Mouse (Mus musculus) bone marrow, adult 2 months (tissue): ENCODE measurements around the gene Prr15l.

Experiments
- CTCF ChIP-seq: fragments of 200-500 bp; IDR thresholded peaks from 2 replicates; pipeline ENCODE4 v1.5.1; 2011; ENCODE audit warnings: low read length, control low read depth; ENCODE audit not compliant: control insufficient read depth, insufficient read depth
- POLR2A ChIP-seq: fragments of 200-500 bp; IDR thresholded peaks from 2 replicates; pipeline ENCODE4 v1.6.1; 2011; ENCODE audit warnings: low read depth, mild to moderate bottlenecking, control low read depth, low read length, borderline replicate concordance; ENCODE audit not compliant: control insufficient read depth

DNA sequence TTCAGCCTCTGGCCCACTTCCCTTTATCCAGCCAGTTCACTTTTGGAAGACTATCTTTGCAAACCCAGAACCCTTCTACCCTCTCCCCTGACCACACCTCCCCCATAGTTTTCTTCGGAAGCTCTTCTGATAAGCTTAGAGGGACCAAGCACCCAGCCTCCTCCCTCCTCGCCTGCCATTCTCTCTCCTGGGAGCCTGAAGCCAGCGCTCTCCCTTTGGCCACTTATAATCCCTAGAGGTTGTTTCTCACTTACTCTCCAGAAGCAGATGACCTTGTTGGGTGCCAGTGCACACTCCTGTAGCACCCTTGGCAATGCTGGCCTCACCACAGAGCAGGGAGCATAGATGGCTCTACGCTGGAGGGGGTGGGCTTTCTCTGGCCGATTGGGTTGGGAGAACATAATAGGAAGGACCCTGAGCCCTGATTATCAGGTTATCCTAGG is 41.4 kb downstream of the Prr15l start:
- no peak for TF ChIP-seq CTCF
- TF ChIP-seq POLR2A, result no peak
